ENCODE assay signal across 8 mouse cellular contexts in genomic region chr2:168589368-168590167, GRCm38 (mm10). TPM values are rescaled to one million over a fixed set of nuclear protein-coding genes. Genes with fewer than 3 reads are reported as not detected.
DNase-seq lines count a peak whose midpoint lies in the region; ATAC-seq and TF ChIP-seq lines count a peak whose summit lies in the region.

No protein-coding gene starts in this region.

- no peaks in the 10 kb centered on the region for H3K9me3 ChIP-seq in hindbrain, embryonic 11.5 days (ENCODE audit: control insufficient read depth, low read length)

- DNase-seq in layer of hippocampus, adult 2 months (ENCODE audit: low spot score in 2 of 2), result no peak
- no peak for DNase-seq in layer of hippocampus, postnatal 14 days (ENCODE audit: low spot score in 2 of 2)
- DNase-seq in hindbrain, embryonic 11.5 days (ENCODE audit: low spot score), result peak; percentile 39
- DNase-seq in thymus, postnatal 36 days, result peak; percentile 59 to 75
- no peak for DNase-seq in left cerebral cortex, postnatal 14 days (ENCODE audit: low spot score in 2 of 2)
- no peak for DNase-seq in adipocyte (ENCODE audit: low spot score)

- peaks cover 2% of the 10 kb centered on the region; the same call in 1 of the 2 replicates for H3K4me1 ChIP-seq in bone marrow, adult 2 months (ENCODE audit: control insufficient read depth, insufficient read depth, low read length)
- peaks cover 13% of the 10 kb centered on the region for H3K4me1 ChIP-seq in hindbrain, embryonic 11.5 days (replicated peaks; ENCODE audit: control insufficient read depth, insufficient read depth, low read length)

- TF ChIP-seq CTCF in layer of hippocampus, adult 2 months (conservative IDR thresholded peaks at IDR 0.05), result no peak
- TF ChIP-seq CTCF in bone marrow, adult 2 months (IDR thresholded peaks at IDR 0.05; ENCODE audit: control insufficient read depth, insufficient read depth, low read length), result no peak

- peaks cover 18% of the 10 kb centered on the region for H3K27me3 ChIP-seq in hindbrain, embryonic 11.5 days (ENCODE audit: control insufficient read depth, insufficient read depth, low read length)

- ATAC-seq in hindbrain, embryonic 11.5 days (ENCODE audit: low FRiP score), result no peak
- peak; percentile 30 for ATAC-seq in megakaryocyte progenitor cell, adult 5-6 weeks (replicated peaks; ENCODE audit: poor library complexity)

- peak overlapping the region; percentile 25; the same call in 1 of the 2 replicates for H3K27ac ChIP-seq in layer of hippocampus, adult 2 months
- H3K27ac ChIP-seq in bone marrow, adult 2 months (ENCODE audit: control insufficient read depth, insufficient read depth, low read depth, low read length, poor library complexity), result peak overlapping the region; percentile 57; the same call in 1 of the 2 replicates
- no peak overlapping the region for H3K27ac ChIP-seq in hindbrain, embryonic 11.5 days (ENCODE audit: low read depth, low read length)

- peak overlapping the region; percentile 31; the same call in 1 of the 2 replicates for H3K9ac ChIP-seq in hindbrain, embryonic 11.5 days (ENCODE audit: low read depth, low read length)

- no peak for TF ChIP-seq POLR2A in bone marrow, adult 2 months (IDR thresholded peaks at IDR 0.05; ENCODE audit: borderline replicate concordance, control insufficient read depth, low read depth, low read length)

- no peaks in the 10 kb centered on the region for H3K36me3 ChIP-seq in hindbrain, embryonic 11.5 days (ENCODE audit: control insufficient read depth, insufficient read depth, low read length)

- peak overlapping the region; percentile 31 for H3K4me3 ChIP-seq in layer of hippocampus, adult 2 months
- H3K4me3 ChIP-seq in bone marrow, adult 2 months (replicated peaks; ENCODE audit: control insufficient read depth, low read depth, low read length), result peak overlapping the region; percentile 64
- H3K4me3 ChIP-seq in hindbrain, embryonic 11.5 days (ENCODE audit: low read depth, low read length), result peak overlapping the region; percentile 39

- peak overlapping the region; percentile 68 for H3K4me2 ChIP-seq in hindbrain, embryonic 11.5 days (replicated peaks; ENCODE audit: low read depth, low read length)

- under 1% methylated on average over 21 of the region's 21 CpGs for WGBS in bone marrow, adult 2 months
- 7% methylated on average over 21 of the region's 21 CpGs for WGBS in hindbrain, embryonic 11.5 days

- intact Hi-C loops in left cerebral cortex, postnatal 14 days (cut with DNase I), result no loop called here

RNA-seq across cellular contexts. Expression of gene Nfatc2, which starts 11.9 kb away (rescaled TPM):
- 10 to 100 TPM; 19.7 to 20.1 TPM for total RNA-seq in layer of hippocampus, adult 2 months (2021)
- total RNA-seq in layer of hippocampus, postnatal 14 days (2021), result 10 to 100 TPM; 20.0 to 21.8 TPM
- polyA plus RNA-seq in bone marrow, adult 2 months (2011; ENCODE audit: insufficient read depth, insufficient read length, low replicate concordance, missing spikeins), result 1.5 and 1.6 TPM in 2 replicates
- 0.25 and 0.82 TPM in 2 replicates for polyA plus RNA-seq in hindbrain, embryonic 11.5 days (2014; fragmentation: Nextera tagmentation; extraction: Ambion mirVana)
- 1.7 TPM in 2 replicates for total RNA-seq in megakaryocyte progenitor cell, adult 5-6 weeks (2015)
- total RNA-seq in megakaryocyte progenitor cell, adult 5-6 weeks (2017), result 0.17 and 0.47 TPM in 2 replicates
- 10 to 100 TPM; 11.8 to 15.0 TPM for total RNA-seq in left cerebral cortex, postnatal 14 days (2021)

Comparison
In these comparisons a context has a peak if more than half of its experiments do, and no peak if none do; other contexts are left out.
1. DNase-seq: peak in hindbrain, embryonic 11.5 days (single experiment) and thymus, postnatal 36 days (2 of 2); none in layer of hippocampus, adult 2 months (0 of 2), layer of hippocampus, postnatal 14 days (0 of 2), left cerebral cortex, postnatal 14 days (0 of 2) and adipocyte (single experiment).
2. RNA of gene Nfatc2, which starts 11.9 kb away (total RNA-seq): 20.0 to 21.8 TPM in layer of hippocampus, postnatal 14 days, 19.7 to 20.1 TPM in layer of hippocampus, adult 2 months and 11.8 to 15.0 TPM in left cerebral cortex, postnatal 14 days; 0.17 to 1.7 TPM in megakaryocyte progenitor cell, adult 5-6 weeks; every median in the first group is over 4 times any median in the second.
3. Peak in every context shown above with its lines, with median percentiles within 50 percentile points of each other: H3K4me3 ChIP-seq.